Mouse (Mus musculus): Measurements from ENCODE around the gene Gm11639.
"Not testable (repeated sequence)": the region's sequence is repeated elsewhere in the genome, so short reads cannot be mapped to it uniquely, and the experiment has no call there.

Gm11639 gene

GRCm38 (mm10) chr11:105112448-105112847 is 426.9 kb downstream of the Gm11639 start:
- DNase-seq (ENCODE audit: low spot score in 2 of 2): not testable (repeated sequence)

- DNase-seq (ENCODE audit: low spot score in 2 of 2): no peak
These were observed 432.3 kb downstream of the Gm11639 start for GRCm38 (mm10) chr11:105117814-105118213.

GRCm38 (mm10) chr11:105120551-105121061 is 435.1 kb downstream of the Gm11639 start:
- no peak for DNase-seq (ENCODE audit: low spot score in 2 of 2)

GRCm38 (mm10) chr11:105121792-105122191 is 436.3 kb downstream of the Gm11639 start:
- not testable (repeated sequence) for DNase-seq (ENCODE audit: low spot score in 2 of 2)

- no peak for DNase-seq (ENCODE audit: low spot score in 2 of 2)
These were observed 438.5 kb downstream of the Gm11639 start for GRCm38 (mm10) chr11:105123986-105124385.

- DNase-seq (ENCODE audit: low spot score in 2 of 2): peak; percentile 69 to 77
These were observed 440.4 kb downstream of the Gm11639 start, which contains the start of gene Mettl2 for GRCm38 (mm10) chr11:105125735-105126519. Gene Mettl2, plus strand, starts transcription at chr11:105126425.

- DNase-seq (ENCODE audit: low spot score in 2 of 2): no peak
These were observed 441.1 kb downstream of the Gm11639 start for GRCm38 (mm10) chr11:105126520-105127029.

- no peak for DNase-seq (ENCODE audit: low spot score in 2 of 2)
These were observed 450.2 kb downstream of the Gm11639 start for GRCm38 (mm10) chr11:105135692-105136091.

- not testable (repeated sequence) for DNase-seq (ENCODE audit: low spot score in 2 of 2)
These were observed 451.7 kb downstream of the Gm11639 start for GRCm38 (mm10) chr11:105137255-105137654.

GRCm38 (mm10) chr11:105140512-105140911 is 455.0 kb downstream of the Gm11639 start:
- not testable (repeated sequence) for DNase-seq (ENCODE audit: low spot score in 2 of 2)

GRCm38 (mm10) chr11:105141115-105141514 is 455.6 kb downstream of the Gm11639 start:
- no peak for DNase-seq (ENCODE audit: low spot score in 2 of 2)

- DNase-seq (ENCODE audit: low spot score in 2 of 2): no peak
These were observed 458.1 kb downstream of the Gm11639 start for GRCm38 (mm10) chr11:105143564-105143963.

- no peak for DNase-seq (ENCODE audit: low spot score in 2 of 2)
These were observed 458.6 kb downstream of the Gm11639 start for GRCm38 (mm10) chr11:105144084-105144483.

GRCm38 (mm10) chr11:105144508-105145210 is 459.2 kb downstream of the Gm11639 start:
- DNase-seq (ENCODE audit: low spot score in 2 of 2): no peak

- no peak for DNase-seq (ENCODE audit: low spot score in 2 of 2)
These were observed 459.7 kb downstream of the Gm11639 start for GRCm38 (mm10) chr11:105145211-105145610.

GRCm38 (mm10) chr11:105146593-105146992 is 461.1 kb downstream of the Gm11639 start, which contains the start of gene Gm10842:
Gene Gm10842, plus strand, starts transcription at chr11:105146893.
- no peak for DNase-seq (ENCODE audit: low spot score in 2 of 2)

GRCm38 (mm10) chr11:105149353-105149752 is 463.8 kb downstream of the Gm11639 start:
- DNase-seq (ENCODE audit: low spot score in 2 of 2): no peak

GRCm38 (mm10) chr11:105149766-105150165 is 464.3 kb downstream of the Gm11639 start:
- DNase-seq (ENCODE audit: low spot score in 2 of 2): no peak

GRCm38 (mm10) chr11:105150691-105151090 is 465.2 kb downstream of the Gm11639 start:
- DNase-seq (ENCODE audit: low spot score in 2 of 2): no peak

- no peak for DNase-seq (ENCODE audit: low spot score in 2 of 2)
These were observed 465.9 kb downstream of the Gm11639 start for GRCm38 (mm10) chr11:105151226-105152016.

GRCm38 (mm10) chr11:105152017-105152300 is 466.5 kb downstream of the Gm11639 start:
- DNase-seq (ENCODE audit: low spot score in 2 of 2): no peak
